Mouse (Mus musculus) C2C12 (cell line): ENCODE results near the gene Surf6. TPM values are rescaled to one million over a fixed set of nuclear protein-coding genes. Genes with fewer than 3 reads are reported as not detected.
A peak's percentile ranks its signal among the peaks of the same experiment; 100 is the strongest.
"Not testable (repeated sequence)": the region's sequence is repeated elsewhere in the genome, so short reads cannot be mapped to it uniquely, and the experiment has no call there.

Experiments used
- H3K27me3 ChIP-seq: one replicate; pipeline ENCODE4 v1.6.1; 2011; ENCODE audit not compliant: control insufficient read depth, insufficient read depth, insufficient read length
- H3K36me3 ChIP-seq: one replicate; pipeline ENCODE4 v1.6.1; 2011; ENCODE audit not compliant: control insufficient read depth, insufficient read depth
- H3K4me3 ChIP-seq: one replicate; pipeline ENCODE4 v1.5.1; 2011; ENCODE audit warnings: mild to moderate bottlenecking, control low read depth; ENCODE audit not compliant: poor library complexity, insufficient read depth, severe bottlenecking
- H3K79me2 ChIP-seq: one replicate; pipeline ENCODE4 v1.6.1; 2011; ENCODE audit not compliant: control insufficient read depth, insufficient read depth
- H3K79me3 ChIP-seq: one replicate; pipeline ENCODE4 v1.6.1; 2011; ENCODE audit warnings: low read depth, control low read depth
- H3ac ChIP-seq: one replicate; pipeline ENCODE3; 2011; ENCODE audit warnings: low read depth; ENCODE audit not compliant: control insufficient read depth, insufficient read length
- CEBPB ChIP-seq: IDR thresholded peaks from one replicate; pipeline ENCODE4 v1.6.1; 2011; ENCODE audit warnings: low read depth, mild to moderate bottlenecking, control low read depth, moderate library complexity
- CTCF ChIP-seq: IDR thresholded peaks from one replicate; pipeline ENCODE4 v1.5.1; 2011; ENCODE audit not compliant: control insufficient read depth, insufficient read depth, insufficient read length
- FOSL1 ChIP-seq: IDR thresholded peaks from one replicate; pipeline ENCODE4 v1.8.0; 2011; ENCODE audit warnings: mild to moderate bottlenecking, low read length; ENCODE audit not compliant: poor library complexity, insufficient read depth, severe bottlenecking
- MAX ChIP-seq: IDR thresholded peaks from one replicate; pipeline ENCODE4 v1.6.1; 2011; ENCODE audit warnings: mild to moderate bottlenecking, control low read depth
- MYOD1 ChIP-seq: IDR thresholded peaks from one replicate; pipeline ENCODE4 v1.6.1; 2011; ENCODE audit warnings: low read depth; ENCODE audit not compliant: control insufficient read depth, insufficient read length
- MYOG ChIP-seq: IDR thresholded peaks from one replicate; pipeline ENCODE4 v1.6.1; 2011; ENCODE audit not compliant: control insufficient read depth, insufficient read length; ENCODE audit errors: extremely low read depth
- USF1 ChIP-seq: IDR thresholded peaks from one replicate; pipeline ENCODE4 v1.6.1; 2011; ENCODE audit warnings: low read depth, mild to moderate bottlenecking, control low read depth, moderate library complexity
- polyA plus RNA-seq: library from polyadenylated mRNA; unstranded; fragments of >200 nt; fragmentation: generic; extraction: Trizol; gene quantifications from one replicate; pipeline ENCODE4 v1.2.1, GENCODE M21; 2012; ENCODE audit warnings: missing spikeins

Surf6 gene
- polyA plus RNA-seq, 1 experiment, result 20.1 TPM

DNA sequence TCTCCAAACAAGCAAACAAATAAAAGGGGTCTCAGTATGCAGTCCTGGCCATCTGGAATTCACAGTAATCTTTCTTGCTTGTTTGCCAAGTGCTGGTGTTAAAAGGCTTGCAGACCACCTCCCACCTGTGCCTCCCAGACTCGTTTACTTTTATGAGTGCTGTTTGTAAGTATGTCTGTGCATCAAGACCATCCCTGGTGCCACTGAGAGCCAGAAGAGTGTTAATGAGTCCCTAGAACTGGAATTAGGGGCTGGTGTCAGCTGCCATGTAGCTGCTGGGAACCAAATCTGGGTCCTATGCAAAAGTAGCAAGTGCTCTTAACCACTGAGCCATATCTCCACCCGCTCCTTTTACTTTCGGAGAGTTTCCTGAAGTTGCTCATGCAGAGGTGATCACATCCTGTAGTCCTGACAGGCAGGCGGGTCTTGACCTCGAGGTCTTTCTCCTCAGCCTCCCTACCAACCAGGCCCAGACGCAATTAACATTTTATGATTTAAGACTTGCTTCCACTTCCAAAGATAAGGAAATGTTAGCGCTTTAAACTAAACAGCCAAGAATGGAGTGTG lies 762 bp downstream of the Surf6 start:
- Histone ChIP-seq H3K79me3 (peaks cover 44% of the 10 kb centered on the region), H3K79me2 (peaks cover 88% of the 10 kb centered on the region), H3ac (peak overlapping the region; percentile 93), H3K36me3 (peaks cover 67% of the 10 kb centered on the region), H3K27me3 (no peaks in the 10 kb centered on the region), H3K4me3 (peak overlapping the region; percentile 89)
- TF ChIP-seq FOSL1 (no peak), CTCF (no peak), MAX (no peak), MYOD1 (no peak), CEBPB (no peak), USF1 (no peak), MYOG (no peak)

DNA sequence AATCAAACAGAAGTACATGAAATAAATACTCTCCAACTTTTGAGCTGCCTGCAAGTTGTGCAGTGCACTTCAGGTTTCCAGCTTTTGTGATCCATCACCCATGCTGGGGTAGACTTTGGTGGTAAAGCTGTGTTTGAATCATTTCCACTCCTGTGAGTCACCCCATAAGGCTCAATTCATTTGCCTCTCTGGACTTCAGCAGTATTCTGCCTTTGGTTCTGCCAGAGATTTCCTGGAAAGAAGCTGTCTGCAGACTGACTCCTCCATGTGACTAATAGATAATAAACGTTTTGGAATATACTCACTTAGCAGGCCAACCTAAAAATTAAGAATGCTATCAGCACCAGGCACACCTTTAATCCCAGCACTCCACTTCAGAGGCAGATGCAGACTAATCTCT lies 1.9 kb downstream of the Surf6 start:
- H3K4me3 ChIP-seq, result no peak overlapping the region
- no peak overlapping the region for H3ac ChIP-seq
- peaks cover 34% of the 10 kb centered on the region for H3K79me3 ChIP-seq
- peaks cover 67% of the 10 kb centered on the region for H3K36me3 ChIP-seq
- H3K27me3 ChIP-seq, result no peaks in the 10 kb centered on the region
- TF ChIP-seq USF1 (no peak), MYOG (no peak), CEBPB (no peak), CTCF (no peak), FOSL1 (no peak), MYOD1 (no peak), MAX (no peak)
- H3K79me2 ChIP-seq, result peaks cover 76% of the 10 kb centered on the region

DNA sequence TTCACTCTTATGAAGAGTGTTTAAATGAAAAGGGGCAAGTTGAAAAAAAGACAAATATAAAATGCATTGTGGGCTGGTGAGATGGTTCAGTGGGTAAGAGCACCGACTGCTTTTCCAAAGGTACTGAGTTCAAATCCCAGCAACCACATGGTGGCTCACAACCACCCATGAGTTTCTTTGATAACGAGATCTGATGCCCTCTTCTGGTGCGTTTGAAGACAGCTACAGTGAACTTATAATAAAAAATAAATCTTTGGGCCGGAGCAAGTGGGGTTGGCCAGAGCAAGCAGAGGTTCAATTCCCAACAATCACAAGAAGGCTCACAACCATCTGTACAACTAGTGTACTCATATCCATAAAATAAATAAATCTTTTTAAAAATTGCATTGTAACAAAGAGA lies 6.8 kb downstream of the Surf6 start:
- peaks cover 96% of the 10 kb centered on the region for H3K36me3 ChIP-seq
- peaks cover 28% of the 10 kb centered on the region for H3K79me2 ChIP-seq
- no peak overlapping the region for H3K4me3 ChIP-seq
- H3K27me3 ChIP-seq, result no peaks in the 10 kb centered on the region
- H3K79me3 ChIP-seq, result peaks cover 17% of the 10 kb centered on the region
- TF ChIP-seq MYOD1, result no peak
- TF ChIP-seq FOSL1, result no peak
- no peak for TF ChIP-seq MYOG
- TF ChIP-seq USF1, result no peak
- TF ChIP-seq MAX, result no peak
- TF ChIP-seq CTCF, result no peak
- no peak for TF ChIP-seq CEBPB
- no peak overlapping the region for H3ac ChIP-seq

DNA sequence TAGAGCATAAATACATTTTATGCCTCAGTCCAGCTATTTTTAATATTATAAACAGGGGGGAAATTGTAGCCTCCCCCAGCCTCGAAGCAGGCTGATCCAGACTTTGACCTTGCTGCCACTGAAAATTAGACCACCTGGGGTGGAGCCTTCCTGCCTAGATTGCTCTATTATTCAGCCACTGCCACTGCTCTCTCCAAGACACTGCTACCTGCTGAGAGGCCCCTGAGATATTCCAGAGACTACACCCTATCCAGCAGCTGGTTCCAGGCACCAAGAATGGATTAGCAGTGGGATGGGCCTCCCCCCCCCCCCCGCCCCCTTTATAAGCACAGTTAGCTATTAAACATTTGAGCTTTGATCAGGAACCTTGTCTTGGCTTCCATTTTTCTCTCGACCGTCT lies 16.5 kb downstream of the Surf6 start:
- H3ac ChIP-seq, H3K79me3 ChIP-seq, H3K4me3 ChIP-seq, H3K79me2 ChIP-seq, H3K27me3 ChIP-seq: not testable (repeated sequence)
- H3K36me3 ChIP-seq, result peaks cover 26% of the 10 kb centered on the region

DNA sequence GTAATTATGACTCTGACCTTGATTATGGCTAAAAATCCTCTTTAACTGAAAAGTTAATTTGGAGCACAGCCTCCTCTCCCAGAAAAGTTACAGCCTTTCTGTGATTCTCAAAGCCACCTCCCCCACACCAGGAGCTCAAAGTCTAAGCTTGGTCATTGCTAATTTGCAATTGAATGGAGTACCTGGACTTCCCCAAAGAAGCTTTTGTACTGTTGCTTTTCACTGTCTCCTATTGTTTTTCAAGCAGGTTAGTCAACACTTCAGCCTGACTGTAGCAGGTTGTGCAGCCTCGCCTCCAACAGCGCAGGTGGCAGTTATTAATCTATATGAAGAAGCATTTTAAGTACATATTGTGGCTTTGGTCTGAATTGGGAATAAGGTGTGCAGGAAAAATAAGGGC lies 17.1 kb downstream of the Surf6 start:
- not testable (repeated sequence) for H3ac ChIP-seq, H3K4me3 ChIP-seq, H3K27me3 ChIP-seq, H3K79me3 ChIP-seq, H3K79me2 ChIP-seq
- H3K36me3 ChIP-seq, result peaks cover 19% of the 10 kb centered on the region

DNA sequence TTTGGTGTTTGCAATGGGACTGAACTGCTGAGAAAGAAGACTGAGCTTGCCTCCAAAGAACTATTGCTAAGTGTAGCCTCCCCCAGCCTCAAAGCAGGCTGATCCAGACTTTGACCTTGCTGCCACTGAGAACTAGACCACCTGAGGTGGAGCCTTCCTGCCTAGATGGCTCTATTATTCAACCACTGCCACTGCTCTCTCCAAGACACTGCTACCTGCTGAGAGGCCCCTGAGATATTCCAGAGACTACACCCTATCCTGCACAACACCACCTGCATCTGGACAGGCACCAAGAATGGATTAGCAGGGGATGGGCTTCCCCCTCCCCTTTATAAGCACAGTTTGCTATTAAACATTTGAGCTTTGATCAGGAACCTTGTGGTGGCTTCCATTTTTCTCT lies 24.1 kb downstream of the Surf6 start:
- H3K36me3 ChIP-seq, result no peaks in the 10 kb centered on the region
- no peak overlapping the region for H3K4me3 ChIP-seq
- no peaks in the 10 kb centered on the region for H3K27me3 ChIP-seq

More for the DNA sequence above, 24.1 kb downstream of the Surf6 start:
- Histone ChIP-seq H3ac (no peak overlapping the region), H3K79me3 (no peaks in the 10 kb centered on the region), H3K79me2 (no peaks in the 10 kb centered on the region)
- TF ChIP-seq CEBPB (no peak), FOSL1 (no peak), MYOD1 (no peak), MAX (no peak), MYOG (no peak), USF1 (no peak), CTCF (no peak)
